Mouse (Mus musculus): ENCODE data around the gene Rlf. TPM values are rescaled to one million over a fixed set of nuclear protein-coding genes. Genes with fewer than 3 reads are reported as not detected.

Gene Rlf
- polyA plus RNA-seq (2015; fragmentation: Nextera tagmentation; extraction: Ambion mirVana) = 16.3 and 19.2 TPM in 2 replicates

DNA sequence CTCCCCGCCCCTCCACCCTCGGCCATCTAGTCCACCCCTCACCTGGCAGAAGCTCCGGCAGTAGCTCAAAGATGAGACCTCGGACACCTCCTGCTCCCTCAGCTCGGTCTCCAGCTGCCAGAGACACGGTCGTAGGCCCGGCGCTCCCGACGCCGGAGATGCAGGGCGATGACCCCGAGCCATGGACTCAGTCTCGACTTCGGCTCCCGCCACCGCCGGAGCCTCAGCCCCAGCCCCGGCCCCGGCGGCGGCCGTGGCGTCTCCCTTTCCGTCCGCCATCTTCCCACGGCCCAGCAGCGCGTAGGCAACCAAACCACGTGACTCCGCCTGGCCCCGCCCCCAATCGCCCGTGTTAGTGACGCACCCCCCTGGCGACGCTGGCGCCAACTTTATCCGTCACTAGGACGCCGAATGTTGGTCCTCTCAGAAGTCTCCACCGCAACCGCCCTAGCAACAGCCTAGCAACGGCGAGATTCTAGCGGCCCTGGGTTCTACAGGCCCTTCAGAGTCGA, at the start of gene Rlf:
Gene Rlf (minus strand): TSS at position 292 of the 512 bp plus-strand sequence.
- Histone ChIP-seq H3K9ac (peak within 1 kb of the TSS; percentile 93), H3K27me3 (no peaks in the 10 kb centered on the region), H3K36me3 (no peaks in the 10 kb centered on the region), H3K27ac (peak within 1 kb of the TSS; percentile 87), H3K9me3 (replicated peaks) (no peaks in the 10 kb centered on the region), H3K4me3 (peak within 1 kb of the TSS; percentile 86), H3K4me2 (peak within 1 kb of the TSS; percentile 71), H3K4me1 (replicated peaks) (peaks cover 23% of the 10 kb centered on the region)
- under 1% methylated on average over 48 of the region's 48 CpGs for WGBS
- peak; percentile 96 for ATAC-seq (replicated peaks; ENCODE audit: insufficient number of reproducible peaks, insufficient read depth, low FRiP score, low read depth)

DNA sequence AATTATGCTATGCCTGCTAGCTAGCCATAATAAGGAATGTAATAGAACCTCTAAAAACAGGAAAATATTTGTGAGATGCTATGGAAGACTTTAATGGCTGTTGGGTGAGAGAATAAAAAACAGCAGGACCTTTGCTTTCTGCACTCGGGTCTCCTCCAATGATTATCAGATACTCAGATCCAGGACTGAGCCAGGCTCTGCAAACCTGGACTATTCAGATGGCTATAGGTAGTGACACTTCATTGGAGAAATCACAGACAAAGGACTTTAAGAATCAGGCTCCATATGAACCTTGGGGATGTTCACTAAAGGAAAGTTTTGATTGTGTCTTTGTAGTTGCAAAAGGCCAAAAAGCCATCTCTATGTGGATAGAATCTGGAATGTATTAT, 26.7 kb upstream of the Rlf start:
- no peaks in the 10 kb centered on the region for H3K36me3 ChIP-seq
- H3K4me3 ChIP-seq = no peak overlapping the region
- H3K9ac ChIP-seq = no peak overlapping the region
- ATAC-seq (replicated peaks; ENCODE audit: insufficient number of reproducible peaks, insufficient read depth, low FRiP score, low read depth) = no peak
- H3K4me1 ChIP-seq (replicated peaks) = 0 out of 2 replicates have a peak, but pooled peaks cover 5% of the 10 kb centered on the region
- no peaks in the 10 kb centered on the region for H3K27me3 ChIP-seq
- no peaks in the 10 kb centered on the region for H3K9me3 ChIP-seq (replicated peaks)
- H3K4me2 ChIP-seq = no peak overlapping the region
- H3K27ac ChIP-seq = no peak overlapping the region
- WGBS = 84% methylated on average over 1 of the region's 1 CpGs

DNA sequence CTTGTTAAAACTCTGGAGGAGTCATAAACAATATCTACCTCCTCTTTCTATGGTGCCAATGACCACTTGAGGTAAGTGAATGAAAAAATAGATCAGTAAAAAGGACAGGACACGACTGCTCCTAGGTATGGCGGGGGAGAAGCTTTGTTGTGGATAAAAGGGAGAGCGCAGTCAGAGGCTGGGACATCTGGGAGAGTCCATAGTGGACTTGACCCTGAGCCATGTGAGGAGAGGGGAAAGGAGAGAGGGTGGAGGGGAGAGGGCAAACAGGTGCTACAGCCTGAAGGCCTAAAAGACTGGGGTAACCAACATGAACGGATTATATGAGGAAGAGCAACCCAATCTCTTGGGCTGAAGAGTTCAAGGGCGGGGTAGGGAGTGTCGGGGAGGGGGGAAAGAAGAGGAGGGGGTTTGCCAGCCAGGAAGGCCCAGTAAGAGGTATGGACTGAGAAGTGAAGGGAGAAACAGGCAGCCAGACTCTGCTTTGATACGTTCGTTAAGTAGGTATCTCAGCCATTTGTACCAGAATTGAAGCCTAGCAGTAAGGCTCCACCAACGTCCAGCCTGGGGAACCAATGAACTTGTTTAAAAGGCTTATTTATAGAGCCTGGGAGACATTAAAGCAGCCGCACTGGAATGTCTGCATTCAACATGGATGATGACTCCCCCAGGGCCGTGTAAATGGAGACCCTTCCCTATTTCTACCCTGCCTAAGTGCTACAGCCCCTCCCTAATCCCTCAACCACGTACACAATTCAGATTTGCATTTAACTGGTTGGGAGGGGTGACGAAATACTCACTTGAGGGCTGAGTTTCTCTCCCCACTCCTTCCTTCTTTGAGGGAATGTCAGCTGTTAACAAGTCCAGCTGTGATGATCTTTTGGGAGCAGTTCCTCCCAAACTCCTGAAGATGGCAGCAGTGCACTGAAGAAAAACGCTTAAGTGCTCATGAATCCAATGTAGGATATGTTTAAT, 26.0 kb upstream of the Rlf start:
- ATAC-seq (replicated peaks; ENCODE audit: insufficient number of reproducible peaks, insufficient read depth, low FRiP score, low read depth) = no peak; the same call in 1 of the 2 replicates
- H3K9me3 ChIP-seq (replicated peaks) = no peaks in the 10 kb centered on the region
- H3K27me3 ChIP-seq = no peaks in the 10 kb centered on the region; the same call in 1 of the 2 replicates
- WGBS = 40% methylated on average over 14 of the region's 14 CpGs
- H3K4me3 ChIP-seq = no peak overlapping the region
- no peak overlapping the region for H3K4me2 ChIP-seq
- H3K4me1 ChIP-seq (replicated peaks) = 0 out of 2 replicates have a peak, but pooled peaks cover 5% of the 10 kb centered on the region
- no peak overlapping the region for H3K27ac ChIP-seq
- H3K9ac ChIP-seq = no peak overlapping the region
- no peaks in the 10 kb centered on the region for H3K36me3 ChIP-seq

DNA sequence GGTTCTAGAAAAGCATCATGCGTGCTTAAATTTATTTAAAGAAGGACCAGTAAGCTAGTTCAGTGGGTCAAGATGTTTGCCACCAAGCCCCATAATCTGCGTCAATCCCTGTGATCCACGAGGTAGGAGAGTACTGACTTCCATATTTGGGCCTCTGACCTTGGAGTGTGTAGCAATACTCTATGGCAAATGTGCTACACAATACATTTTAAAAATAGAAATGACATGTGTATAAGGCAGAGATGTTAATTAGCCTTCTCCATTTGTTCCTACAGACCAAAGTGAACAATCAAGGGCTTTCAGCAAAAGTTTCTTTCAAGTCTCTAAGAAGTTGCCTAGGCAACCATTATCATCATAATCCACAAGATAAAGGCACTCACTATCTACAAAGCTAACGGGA, 25.0 kb upstream of the Rlf start:
- no peaks in the 10 kb centered on the region for H3K36me3 ChIP-seq
- H3K4me3 ChIP-seq = no peak overlapping the region
- 0 out of 2 replicates have a peak, but pooled peaks cover 5% of the 10 kb centered on the region for H3K4me1 ChIP-seq (replicated peaks)
- no peak overlapping the region for H3K4me2 ChIP-seq
- no peak for ATAC-seq (replicated peaks; ENCODE audit: insufficient number of reproducible peaks, insufficient read depth, low FRiP score, low read depth)
- no peaks in the 10 kb centered on the region; the same call in 1 of the 2 replicates for H3K27me3 ChIP-seq
- no peak overlapping the region for H3K27ac ChIP-seq
- no peak overlapping the region for H3K9ac ChIP-seq
- no peaks in the 10 kb centered on the region for H3K9me3 ChIP-seq (replicated peaks)
- WGBS = 52% methylated on average over 4 of the region's 4 CpGs

DNA sequence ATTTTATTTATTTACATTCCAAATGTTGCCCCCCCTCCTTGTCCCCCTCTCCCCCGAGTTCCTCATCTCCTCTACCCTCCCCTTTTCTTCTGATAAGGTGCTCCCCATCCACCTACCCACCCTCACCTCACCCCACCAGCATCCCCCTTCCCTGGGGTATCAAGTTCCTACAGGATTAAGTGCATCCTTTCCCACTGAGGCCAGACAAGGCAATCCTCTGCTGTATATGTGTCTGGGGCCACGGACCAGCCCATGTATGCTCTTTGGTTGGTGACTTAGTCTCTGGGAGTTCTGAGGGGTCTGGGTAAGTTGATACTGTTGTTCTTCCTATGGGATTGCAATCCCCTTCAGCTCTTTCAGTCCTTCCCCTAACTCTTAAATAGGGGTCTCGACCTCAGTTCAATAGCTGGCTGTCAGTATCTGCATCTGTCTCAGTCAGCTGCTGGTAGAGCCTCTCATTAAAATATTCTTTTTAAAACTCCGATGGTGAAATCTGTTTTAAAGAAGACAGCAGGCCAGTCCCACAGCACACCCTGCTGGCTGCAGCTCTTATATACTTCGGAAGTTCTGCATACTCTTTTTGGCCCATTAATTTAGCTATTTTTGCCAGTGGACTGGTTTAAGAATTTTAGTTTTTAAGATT, 17.0 kb upstream of the Rlf start:
- WGBS = 11% methylated on average over 5 of the region's 5 CpGs
- no peak overlapping the region for H3K27ac ChIP-seq
- no peaks in the 10 kb centered on the region; the same call in 1 of the 2 replicates for H3K27me3 ChIP-seq
- peaks cover 7% of the 10 kb centered on the region; the same call in 1 of the 2 replicates for H3K4me1 ChIP-seq (replicated peaks)
- H3K36me3 ChIP-seq = no peaks in the 10 kb centered on the region
- H3K4me3 ChIP-seq = no peak overlapping the region
- no peak for ATAC-seq (replicated peaks; ENCODE audit: insufficient number of reproducible peaks, insufficient read depth, low FRiP score, low read depth)
- H3K9me3 ChIP-seq (replicated peaks) = no peaks in the 10 kb centered on the region
- H3K4me2 ChIP-seq = no peak overlapping the region
- H3K9ac ChIP-seq = no peak overlapping the region

DNA sequence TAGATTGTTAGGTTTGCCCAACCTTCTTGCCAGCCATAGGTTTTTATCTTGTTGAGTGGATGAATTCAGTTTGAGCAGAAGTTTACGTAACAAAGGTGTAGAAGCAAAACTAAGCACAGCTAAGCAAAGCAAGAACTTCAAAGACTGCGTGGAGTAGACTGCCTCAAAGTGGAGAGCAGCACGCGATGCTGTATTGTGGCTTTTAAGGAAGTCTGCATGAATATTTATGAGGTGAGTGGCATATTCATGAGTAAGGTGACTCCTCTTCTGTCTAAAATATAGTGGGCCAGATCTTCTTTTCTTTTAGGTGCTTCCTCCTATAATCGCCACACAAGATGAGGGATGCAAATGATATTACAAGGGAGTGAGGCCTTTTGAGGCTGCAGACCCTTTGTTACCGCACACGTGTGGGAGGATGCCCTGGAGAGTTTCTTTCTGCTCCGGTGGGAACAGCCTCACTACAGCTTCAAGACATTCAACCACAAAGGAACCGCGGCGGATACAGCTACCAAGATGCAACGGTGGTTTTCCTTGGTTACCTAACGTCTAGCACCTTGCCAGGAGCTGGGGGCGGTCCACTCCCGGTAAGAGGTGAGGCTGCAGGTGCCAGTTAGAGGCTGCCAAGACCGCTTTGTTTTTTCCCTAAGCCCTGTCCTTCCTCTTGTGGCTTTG, 16.2 kb upstream of the Rlf start:
- Histone ChIP-seq H3K4me3 (0 out of 2 replicates have a peak overlapping the region, but pooled peaks have one; percentile 24), H3K4me2 (peak overlapping the region; percentile 51), H3K36me3 (no peaks in the 10 kb centered on the region), H3K27me3 (no peaks in the 10 kb centered on the region; the same call in 1 of the 2 replicates), H3K4me1 (replicated peaks) (peaks cover 7% of the 10 kb centered on the region; the same call in 1 of the 2 replicates), H3K27ac (no peak overlapping the region), H3K9me3 (replicated peaks) (no peaks in the 10 kb centered on the region), H3K9ac (no peak overlapping the region)
- ATAC-seq (replicated peaks; ENCODE audit: insufficient number of reproducible peaks, insufficient read depth, low FRiP score, low read depth) = no peak
- WGBS = 4% methylated on average over 16 of the region's 16 CpGs

DNA sequence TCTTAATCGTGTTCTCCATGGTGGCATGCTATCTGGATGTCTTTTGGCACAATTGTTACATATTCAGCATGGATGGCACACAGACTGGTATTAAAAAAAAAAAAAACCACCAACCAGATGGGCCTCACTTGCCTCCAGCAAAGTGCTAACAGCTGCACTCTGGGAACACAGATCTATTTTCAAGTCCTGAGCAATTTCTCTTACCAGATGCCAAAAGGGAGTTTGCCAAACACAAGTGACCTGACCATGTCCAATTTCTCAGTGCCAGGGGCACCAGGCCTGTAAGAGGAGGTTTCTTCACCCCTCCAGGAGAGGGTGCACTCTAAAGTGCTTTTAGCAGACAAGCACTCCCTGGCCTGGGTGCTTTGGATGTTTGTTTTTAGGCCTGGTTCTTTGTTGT, 12.2 kb upstream of the Rlf start:
- no peak overlapping the region for H3K4me3 ChIP-seq
- H3K9ac ChIP-seq = no peak overlapping the region
- H3K27me3 ChIP-seq = no peaks in the 10 kb centered on the region
- no peak overlapping the region for H3K4me2 ChIP-seq
- no peaks in the 10 kb centered on the region for H3K36me3 ChIP-seq
- H3K27ac ChIP-seq = no peak overlapping the region
- 42% methylated on average over 1 of the region's 1 CpGs for whole genome bisulfite sequencing
- H3K4me1 ChIP-seq (replicated peaks) = peaks cover 7% of the 10 kb centered on the region; the same call in 1 of the 2 replicates
- ATAC-seq (replicated peaks; ENCODE audit: insufficient number of reproducible peaks, insufficient read depth, low FRiP score, low read depth) = no peak
- no peaks in the 10 kb centered on the region for H3K9me3 ChIP-seq (replicated peaks)

DNA sequence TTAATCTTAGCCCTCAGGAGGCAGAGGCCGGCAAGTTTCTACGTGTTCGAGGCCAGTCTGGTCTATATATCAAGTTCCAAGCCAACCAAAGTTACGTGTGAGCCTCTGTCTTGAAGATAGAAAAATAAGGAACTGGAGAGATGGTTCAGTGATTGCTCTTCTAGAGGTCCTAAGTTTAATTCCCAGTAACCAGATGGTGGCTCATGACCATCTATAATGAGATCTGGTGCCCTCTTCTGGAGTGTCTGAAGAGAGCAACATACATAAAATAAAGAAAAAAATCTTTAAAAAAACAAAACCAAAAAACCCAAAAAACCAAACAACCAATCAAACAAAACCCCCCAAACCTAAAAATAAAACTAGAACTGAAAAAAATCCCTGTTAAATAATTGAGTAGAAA, 10.3 kb upstream of the Rlf start:
- Histone ChIP-seq H3K36me3 (no peaks in the 10 kb centered on the region), H3K4me3 (no peak overlapping the region), H3K9ac (no peak overlapping the region), H3K4me1 (replicated peaks) (no peaks in the 10 kb centered on the region), H3K9me3 (replicated peaks) (no peaks in the 10 kb centered on the region), H3K27ac (no peak overlapping the region), H3K27me3 (peaks cover 4% of the 10 kb centered on the region; the same call in 1 of the 2 replicates), H3K4me2 (no peak overlapping the region)
- no peak for ATAC-seq (replicated peaks; ENCODE audit: insufficient number of reproducible peaks, insufficient read depth, low FRiP score, low read depth)
- 78% methylated on average over 4 of the region's 4 CpGs for WGBS

DNA sequence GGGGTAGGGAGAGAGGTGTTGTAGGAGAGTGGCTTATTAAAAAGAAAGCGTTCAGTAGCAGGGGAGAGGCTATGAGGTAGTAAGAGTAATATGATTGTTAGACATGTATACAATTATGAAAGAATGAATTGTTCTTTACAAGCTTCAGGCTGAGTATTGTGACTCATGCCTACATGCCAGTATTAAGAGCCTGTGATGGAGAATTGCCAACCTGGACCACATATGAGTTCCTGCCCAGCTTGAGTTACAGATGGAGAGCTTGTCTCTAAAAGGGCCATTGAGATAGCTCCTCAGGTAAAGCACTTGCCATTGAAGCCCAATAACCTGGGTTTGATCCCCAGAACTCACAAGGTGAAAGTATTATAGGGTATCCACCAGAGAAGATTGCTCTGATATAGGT, 8.3 kb upstream of the Rlf start:
- no peak for ATAC-seq (replicated peaks; ENCODE audit: insufficient number of reproducible peaks, insufficient read depth, low FRiP score, low read depth)
- Histone ChIP-seq H3K4me1 (replicated peaks) (no peaks in the 10 kb centered on the region), H3K9me3 (replicated peaks) (no peaks in the 10 kb centered on the region), H3K27me3 (peaks cover 4% of the 10 kb centered on the region; the same call in 1 of the 2 replicates), H3K36me3 (no peaks in the 10 kb centered on the region), H3K27ac (no peak overlapping the region), H3K4me2 (no peak overlapping the region), H3K4me3 (no peak overlapping the region), H3K9ac (no peak overlapping the region)
- 58% methylated on average over 1 of the region's 1 CpGs for WGBS

DNA sequence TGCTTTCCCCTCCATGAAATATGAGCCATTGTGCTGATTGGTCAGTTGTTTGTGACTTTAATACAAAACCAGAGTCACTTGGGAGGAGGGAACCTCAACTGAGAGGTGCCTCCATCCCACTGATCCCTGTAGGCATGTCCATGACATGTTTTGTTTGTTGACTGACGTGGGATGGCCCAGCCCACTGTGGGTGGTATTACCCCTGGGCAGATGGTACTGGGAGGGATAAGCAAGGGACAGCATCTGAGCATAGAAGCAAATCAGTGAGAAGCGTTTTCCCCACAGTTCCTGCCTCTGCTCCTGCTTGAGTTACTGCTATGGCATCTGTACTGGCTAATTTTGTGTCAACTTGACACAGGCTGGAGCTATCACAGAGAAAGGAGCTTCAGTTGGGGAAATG, 1.3 kb upstream of the Rlf start:
- Histone ChIP-seq H3K4me1 (replicated peaks) (peaks cover 23% of the 10 kb centered on the region), H3K27me3 (peaks cover 4% of the 10 kb centered on the region; the same call in 1 of the 2 replicates), H3K9me3 (replicated peaks) (no peaks in the 10 kb centered on the region), H3K9ac (no peak overlapping the region), H3K36me3 (no peaks in the 10 kb centered on the region), H3K4me3 (no peak overlapping the region), H3K4me2 (no peak overlapping the region), H3K27ac (no peak overlapping the region)
- WGBS = 63% methylated on average over 2 of the region's 2 CpGs
- no peak for ATAC-seq (replicated peaks; ENCODE audit: insufficient number of reproducible peaks, insufficient read depth, low FRiP score, low read depth)

DNA sequence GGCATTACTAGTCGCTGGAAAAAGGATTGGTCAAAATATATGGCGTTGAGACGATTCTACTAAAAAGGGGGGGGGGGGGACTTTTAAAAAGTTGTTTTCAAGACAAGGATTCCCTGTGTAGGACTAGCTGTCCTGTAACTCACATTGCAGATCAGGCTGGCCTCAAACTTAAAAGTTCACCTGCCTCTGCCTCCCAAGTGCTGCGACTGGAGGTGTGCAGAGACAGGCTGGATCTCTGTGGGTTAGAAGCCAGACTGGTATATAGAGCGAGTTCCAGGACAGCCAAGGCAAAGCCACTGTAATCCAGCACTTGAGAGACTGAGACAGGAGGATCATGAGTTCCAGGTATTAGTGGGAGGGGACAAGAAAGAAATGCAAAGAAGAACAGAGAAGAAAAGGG, 605 bp upstream of the Rlf start:
- Histone ChIP-seq H3K27ac (no peak overlapping the region), H3K36me3 (no peaks in the 10 kb centered on the region), H3K4me1 (replicated peaks) (peaks cover 23% of the 10 kb centered on the region), H3K9ac (peak overlapping the region; percentile 38; the same call in 1 of the 2 replicates), H3K4me3 (peak overlapping the region; percentile 86), H3K27me3 (no peaks in the 10 kb centered on the region), H3K4me2 (peak overlapping the region; percentile 71), H3K9me3 (replicated peaks) (no peaks in the 10 kb centered on the region)
- WGBS = 27% methylated on average over 5 of the region's 5 CpGs
- no peak for ATAC-seq (replicated peaks; ENCODE audit: insufficient number of reproducible peaks, insufficient read depth, low FRiP score, low read depth)

Measured in heart, embryonic 15.5 days (tissue).